Comparison of ENCODE assay signal across 9 mouse cellular contexts in the genomic region with DNA sequence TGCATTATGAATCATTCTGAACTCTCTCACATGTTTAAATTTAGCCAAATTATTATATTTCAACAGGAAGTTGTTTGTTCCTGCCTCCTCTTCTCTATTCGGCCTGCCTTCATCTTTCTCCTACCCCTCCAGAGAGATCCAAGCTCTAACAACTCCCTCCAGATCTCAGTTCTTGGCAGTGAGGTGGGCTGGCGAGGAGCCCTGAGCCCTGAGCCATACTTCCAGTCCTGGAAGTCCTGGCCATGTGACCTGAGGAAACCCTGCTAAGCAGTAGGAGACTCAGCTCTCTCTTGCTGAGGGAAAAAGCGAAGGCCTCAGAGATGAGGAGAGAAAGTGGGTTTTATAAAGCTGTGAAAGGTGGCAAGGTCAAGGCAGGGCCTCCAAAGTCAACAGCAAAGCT.
DNase-seq lines count a peak whose midpoint lies in the region; ATAC-seq and TF ChIP-seq lines count a peak whose summit lies in the region.
"Had no signal": no experiment of that assay in that cellular context is flagged by ENCODE, and none has a peak within 500 bp of the region (broad histone marks: within the 10 kb centered on the region; RNA-seq: fewer than 3 reads in every experiment).

No protein-coding gene starts in this region.

- TF ChIP-seq CTCF in hindbrain, postnatal 0 days (IDR thresholded peaks at IDR 0.05; ENCODE audit: low read depth) = no peak

- no peaks in the 10 kb centered on the region for H3K9me3 ChIP-seq in hindbrain, postnatal 0 days (ENCODE audit: low read length)
- no peaks in the 10 kb centered on the region for H3K9me3 ChIP-seq in hindbrain, embryonic 13.5 days
- no peaks in the 10 kb centered on the region for H3K9me3 ChIP-seq in midbrain, embryonic 16.5 days (replicated peaks; ENCODE audit: control insufficient read depth, low read length, poor library complexity, severe bottlenecking)

- H3K4me1 ChIP-seq in hindbrain, postnatal 0 days (ENCODE audit: insufficient read depth, low read length) = no peaks in the 10 kb centered on the region
- H3K4me1 ChIP-seq in hindbrain, embryonic 13.5 days (replicated peaks) = no peaks in the 10 kb centered on the region
- no peaks in the 10 kb centered on the region for H3K4me1 ChIP-seq in midbrain, embryonic 16.5 days (ENCODE audit: control insufficient read depth, insufficient read depth, low read length)

- no peak overlapping the region for H3K4me2 ChIP-seq in hindbrain, postnatal 0 days (ENCODE audit: low read depth, low read length)
- no peak overlapping the region for H3K4me2 ChIP-seq in hindbrain, embryonic 13.5 days
- no peak overlapping the region for H3K4me2 ChIP-seq in midbrain, embryonic 16.5 days (ENCODE audit: low read length)
- H3K4me2 ChIP-seq: lung, embryonic 14.5 days had no signal

- no peak overlapping the region for H3K9ac ChIP-seq in hindbrain, postnatal 0 days (replicated peaks; ENCODE audit: low read length)
- H3K9ac ChIP-seq in hindbrain, embryonic 13.5 days = no peak overlapping the region
- no peak overlapping the region for H3K9ac ChIP-seq in midbrain, embryonic 16.5 days (ENCODE audit: low read depth, low read length)
- H3K9ac ChIP-seq: lung, embryonic 14.5 days had no signal

- 52% methylated on average over 3 of the region's 3 CpGs for WGBS in hindbrain, postnatal 0 days
- WGBS in hindbrain, embryonic 13.5 days = 82% methylated on average over 3 of the region's 3 CpGs
- WGBS in midbrain, embryonic 16.5 days = 75% methylated on average over 3 of the region's 3 CpGs

- H3K4me3 ChIP-seq in hindbrain, postnatal 0 days (ENCODE audit: low read length) = no peak overlapping the region
- no peak overlapping the region for H3K4me3 ChIP-seq in hindbrain, embryonic 13.5 days
- H3K4me3 ChIP-seq in midbrain, embryonic 16.5 days (ENCODE audit: low read depth, low read length) = no peak overlapping the region
- H3K4me3 ChIP-seq: myocyte had no signal

- peak; percentile 22 for DNase-seq in hindbrain, postnatal 0 days (ENCODE audit: low spot score)
- DNase-seq in NIH3T3 (ENCODE audit: low read depth) = peak; percentile 22
- peak; percentile 2 for DNase-seq in fibroblast of lung, adult 2 months (ENCODE audit: low read depth)
- DNase-seq in heart, postnatal 25 days (ENCODE audit: low spot score) = peak; percentile 49
- DNase-seq: lung, embryonic 14.5 days had no signal

- no peaks in the 10 kb centered on the region for H3K27me3 ChIP-seq in hindbrain, postnatal 0 days (ENCODE audit: insufficient read depth, low read length)
- H3K27me3 ChIP-seq in hindbrain, embryonic 13.5 days = no peaks in the 10 kb centered on the region
- no peaks in the 10 kb centered on the region for H3K27me3 ChIP-seq in midbrain, embryonic 16.5 days (ENCODE audit: control insufficient read depth, insufficient read depth, low read depth, low read length)

- no peak overlapping the region for H3K27ac ChIP-seq in hindbrain, postnatal 0 days
- H3K27ac ChIP-seq in hindbrain, embryonic 13.5 days = no peak overlapping the region
- H3K27ac ChIP-seq in midbrain, embryonic 16.5 days (ENCODE audit: low read length) = no peak overlapping the region

- no peak for ATAC-seq in hindbrain, postnatal 0 days
- no peak for ATAC-seq in hindbrain, embryonic 13.5 days (ENCODE audit: low FRiP score)
- no peak for ATAC-seq in erythroblast, adult 5-6 weeks (replicated peaks; ENCODE audit: low FRiP score, poor library complexity, severe bottlenecking)
- ATAC-seq in midbrain, embryonic 16.5 days = no peak

- intact Hi-C loops in heart, postnatal 25 days (cut with DNase I) = no loop called here

- no peaks in the 10 kb centered on the region for H3K36me3 ChIP-seq in hindbrain, postnatal 0 days (ENCODE audit: insufficient read depth, low read length)
- no peaks in the 10 kb centered on the region for H3K36me3 ChIP-seq in hindbrain, embryonic 13.5 days
- H3K36me3 ChIP-seq in midbrain, embryonic 16.5 days (ENCODE audit: control insufficient read depth, insufficient read depth, low read length) = no peaks in the 10 kb centered on the region
